Mouse (Mus musculus) WW6 (cell line): ENCODE data around the gene Ficd.

Experiments
- DNase-seq: peaks from one replicate; pipeline ENCODE4 v3.0.0-alpha.2; 2013; ENCODE audit warnings: low read depth, low spot score

Ficd gene

GRCm38 (mm10) chr5:113735345-113736112, at the start of gene Ficd:
TSS of gene Ficd (plus strand) at chr5:113735803.
- peak; percentile 90 for DNase-seq

GRCm38 (mm10) chr5:113687514-113687913, 48.1 kb upstream of the Ficd start:
- no peak for DNase-seq

GRCm38 (mm10) chr5:113690069-113690548, 45.5 kb upstream of the Ficd start:
- DNase-seq: no peak

GRCm38 (mm10) chr5:113690866-113691265, 44.7 kb upstream of the Ficd start:
- DNase-seq: no peak

- peak; percentile 71 for DNase-seq
Observed at GRCm38 (mm10) chr5:113693196-113693755, 42.3 kb upstream of the Ficd start.

- no peak for DNase-seq
Observed at GRCm38 (mm10) chr5:113694000-113694399, 41.6 kb upstream of the Ficd start.

- DNase-seq: no peak
Observed at GRCm38 (mm10) chr5:113694415-113694814, 41.2 kb upstream of the Ficd start.

- DNase-seq: peak; percentile 40
Observed at GRCm38 (mm10) chr5:113700388-113701023, 35.1 kb upstream of the Ficd start.

GRCm38 (mm10) chr5:113703803-113704585, 31.6 kb upstream of the Ficd start:
- no peak for DNase-seq

- no peak for DNase-seq
Observed at GRCm38 (mm10) chr5:113712861-113713260, 22.7 kb upstream of the Ficd start.

- peak; percentile 67 for DNase-seq
Observed at GRCm38 (mm10) chr5:113716581-113717388, 18.8 kb upstream of the Ficd start.

- DNase-seq: no peak
Observed at GRCm38 (mm10) chr5:113719221-113719661, 16.4 kb upstream of the Ficd start.

GRCm38 (mm10) chr5:113722224-113723013, 13.2 kb upstream of the Ficd start:
- DNase-seq: no peak

GRCm38 (mm10) chr5:113723567-113724237, 11.9 kb upstream of the Ficd start:
- no peak for DNase-seq

- DNase-seq: peak; percentile 76
Observed at GRCm38 (mm10) chr5:113724446-113724845, 11.2 kb upstream of the Ficd start, which contains the start of gene 1700069L16Rik. TSS of gene 1700069L16Rik (minus strand) at chr5:113724772.

GRCm38 (mm10) chr5:113725417-113725816, 10.2 kb upstream of the Ficd start:
- DNase-seq: no peak

GRCm38 (mm10) chr5:113726618-113727017, 9.0 kb upstream of the Ficd start:
- DNase-seq: no peak

GRCm38 (mm10) chr5:113727238-113727637, 8.4 kb upstream of the Ficd start:
- DNase-seq: no peak

GRCm38 (mm10) chr5:113728011-113728410, 7.6 kb upstream of the Ficd start:
- no peak for DNase-seq
